In genomic region chr11:79674231-79674630, GRCm38 (mm10) we compare ENCODE assay signal across 15 mouse cellular contexts.
DNase-seq lines count a peak whose midpoint lies in the region; ATAC-seq and TF ChIP-seq lines count a peak whose summit lies in the region.
"Had no signal": no experiment of that assay in that cellular context is flagged by ENCODE, and none has a peak within 500 bp of the region (broad histone marks: within the 10 kb centered on the region; RNA-seq: fewer than 3 reads in every experiment).

No protein-coding gene starts in this region.

- no peak for ATAC-seq in embryonic facial prominence, embryonic 12.5 days (ENCODE audit: insufficient number of reproducible peaks, insufficient read depth, low FRiP score, low TSS enrichment)
- ATAC-seq in liver, embryonic 12.5 days: no peak; the same call in 1 of the 2 replicates
- ATAC-seq in erythroblast, adult 5-6 weeks (replicated peaks; ENCODE audit: low FRiP score, poor library complexity, severe bottlenecking): no peak
- ATAC-seq: intestine, postnatal 0 days had no signal

- WGBS in embryonic facial prominence, embryonic 12.5 days: 61% methylated on average over 3 of the region's 3 CpGs
- WGBS in embryonic facial prominence, embryonic 10.5 days: 70% methylated on average over 3 of the region's 3 CpGs
- WGBS in liver, adult 2 months: 25% methylated on average over 3 of the region's 3 CpGs
- 56% methylated on average over 3 of the region's 3 CpGs for WGBS in liver, embryonic 12.5 days (ENCODE audit: insufficient replicate concordance)
- 76% methylated on average over 3 of the region's 3 CpGs for WGBS in limb, embryonic 10.5 days
- WGBS in olfactory bulb, adult 2 months: 49% methylated on average over 3 of the region's 3 CpGs

- TF ChIP-seq CTCF in liver, adult 2 months (IDR thresholded peaks at IDR 0.05; ENCODE audit: low read depth, low read length): no peak
- TF ChIP-seq CTCF in olfactory bulb, adult 2 months (IDR thresholded peaks at IDR 0.05; ENCODE audit: insufficient read depth, low read depth, low read length): no peak

- no peaks in the 10 kb centered on the region for H3K36me3 ChIP-seq in embryonic facial prominence, embryonic 12.5 days
- H3K36me3 ChIP-seq in embryonic facial prominence, embryonic 10.5 days (replicated peaks): 0 out of 2 replicates have a peak, but pooled peaks cover 1% of the 10 kb centered on the region
- no peaks in the 10 kb centered on the region for H3K36me3 ChIP-seq in liver, adult 2 months (ENCODE audit: control insufficient read depth, insufficient read depth, low read length)
- no peaks in the 10 kb centered on the region for H3K36me3 ChIP-seq in liver, embryonic 12.5 days
- H3K36me3 ChIP-seq in limb, embryonic 10.5 days: no peaks in the 10 kb centered on the region
- H3K36me3 ChIP-seq: heart, embryonic 10.5 days; hindbrain, embryonic 15.5 days; neural tube, embryonic 13.5 days had no signal

- H3K27me3 ChIP-seq in embryonic facial prominence, embryonic 12.5 days: no peaks in the 10 kb centered on the region
- H3K27me3 ChIP-seq in embryonic facial prominence, embryonic 10.5 days (replicated peaks; ENCODE audit: low read depth, poor library complexity, severe bottlenecking): no peaks in the 10 kb centered on the region
- no peaks in the 10 kb centered on the region for H3K27me3 ChIP-seq in liver, adult 2 months (ENCODE audit: control insufficient read depth, insufficient read depth, low read length)
- H3K27me3 ChIP-seq in liver, embryonic 12.5 days (replicated peaks): peaks cover 14% of the 10 kb centered on the region; the same call in 1 of the 2 replicates
- no peaks in the 10 kb centered on the region for H3K27me3 ChIP-seq in limb, embryonic 10.5 days (ENCODE audit: low read depth, poor library complexity, severe bottlenecking)
- H3K27me3 ChIP-seq: hindbrain, embryonic 15.5 days; neural tube, embryonic 13.5 days had no signal

- H3K9me3 ChIP-seq in embryonic facial prominence, embryonic 12.5 days: no peaks in the 10 kb centered on the region
- no peaks in the 10 kb centered on the region for H3K9me3 ChIP-seq in embryonic facial prominence, embryonic 10.5 days
- no peaks in the 10 kb centered on the region for H3K9me3 ChIP-seq in liver, embryonic 12.5 days (replicated peaks)
- H3K9me3 ChIP-seq in limb, embryonic 10.5 days (replicated peaks): no peaks in the 10 kb centered on the region
- H3K9me3 ChIP-seq: heart, embryonic 10.5 days; hindbrain, embryonic 15.5 days; midbrain, embryonic 10.5 days; neural tube, embryonic 13.5 days had no signal

- no peak overlapping the region for H3K27ac ChIP-seq in embryonic facial prominence, embryonic 12.5 days
- H3K27ac ChIP-seq in embryonic facial prominence, embryonic 10.5 days (replicated peaks): no peak overlapping the region
- H3K27ac ChIP-seq in liver, adult 2 months (replicated peaks; ENCODE audit: insufficient read depth, low read depth, low read length): peak overlapping the region; percentile 71
- H3K27ac ChIP-seq in liver, embryonic 12.5 days: no peak overlapping the region
- H3K27ac ChIP-seq in limb, embryonic 10.5 days: peak overlapping the region; percentile 30
- H3K27ac ChIP-seq in olfactory bulb, adult 2 months (ENCODE audit: insufficient read depth, low read depth, low read length): peak overlapping the region; percentile 95
- H3K27ac ChIP-seq: heart, embryonic 10.5 days; hindbrain, embryonic 15.5 days; neural tube, embryonic 13.5 days had no signal

- 0 out of 2 replicates have a peak, but pooled peaks cover 3% of the 10 kb centered on the region for H3K79me2 ChIP-seq in liver, adult 2 months (ENCODE audit: control insufficient read depth, insufficient read depth, low read length)

- peaks cover 44% of the 10 kb centered on the region for H3K4me1 ChIP-seq in embryonic facial prominence, embryonic 12.5 days
- peaks cover 69% of the 10 kb centered on the region for H3K4me1 ChIP-seq in embryonic facial prominence, embryonic 10.5 days
- peaks cover 18% of the 10 kb centered on the region for H3K4me1 ChIP-seq in liver, adult 2 months (ENCODE audit: control insufficient read depth, insufficient read depth, low read length)
- H3K4me1 ChIP-seq in liver, embryonic 12.5 days: peaks cover 28% of the 10 kb centered on the region
- peaks cover 38% of the 10 kb centered on the region for H3K4me1 ChIP-seq in limb, embryonic 10.5 days
- peaks cover 92% of the 10 kb centered on the region for H3K4me1 ChIP-seq in olfactory bulb, adult 2 months (ENCODE audit: control insufficient read depth, insufficient read depth, low read length)

- H3K4me3 ChIP-seq in embryonic facial prominence, embryonic 12.5 days: no peak overlapping the region
- H3K4me3 ChIP-seq in embryonic facial prominence, embryonic 10.5 days: no peak overlapping the region
- no peak overlapping the region for H3K4me3 ChIP-seq in liver, adult 2 months (ENCODE audit: insufficient read depth, low read depth, low read length)
- no peak overlapping the region for H3K4me3 ChIP-seq in liver, embryonic 12.5 days
- no peak overlapping the region for H3K4me3 ChIP-seq in limb, embryonic 10.5 days
- H3K4me3 ChIP-seq in olfactory bulb, adult 2 months (ENCODE audit: insufficient read depth, low read depth, low read length): no peak overlapping the region
- H3K4me3 ChIP-seq: heart, embryonic 10.5 days; hindbrain, embryonic 15.5 days; midbrain, embryonic 10.5 days; neural tube, embryonic 13.5 days had no signal

- no peak for TF ChIP-seq POLR2A in liver, adult 2 months (IDR thresholded peaks at IDR 0.05; ENCODE audit: extremely low read depth, insufficient read depth, low read length)
- no peak for TF ChIP-seq POLR2A in olfactory bulb, adult 2 months (IDR thresholded peaks at IDR 0.05; ENCODE audit: insufficient read depth, low read depth, low read length)

- DNase-seq in embryonic facial prominence, embryonic 10.5 days (ENCODE audit: low spot score): no peak
- peak; percentile 97 for DNase-seq in liver, adult 2 months (ENCODE audit: extremely low read depth, low read depth, low spot score)
- no peak for DNase-seq in limb, embryonic 10.5 days (ENCODE audit: low spot score)
- DNase-seq in spleen, postnatal 36 days (ENCODE audit: low spot score in 2 of 2): no peak
- DNase-seq: B cell, adult 2 months; kidney, postnatal 4 days had no signal

- H3K9ac ChIP-seq in embryonic facial prominence, embryonic 12.5 days: 0 out of 2 replicates have a peak overlapping the region, but pooled peaks have one; percentile 5
- peak overlapping the region; percentile 9; the same call in 1 of the 2 replicates for H3K9ac ChIP-seq in liver, adult 2 months (ENCODE audit: low read depth, low read length)
- no peak overlapping the region for H3K9ac ChIP-seq in liver, embryonic 12.5 days
- H3K9ac ChIP-seq: hindbrain, embryonic 15.5 days; neural tube, embryonic 13.5 days had no signal

- H3K4me2 ChIP-seq in embryonic facial prominence, embryonic 12.5 days (replicated peaks): no peak overlapping the region
- H3K4me2 ChIP-seq in liver, embryonic 12.5 days: no peak overlapping the region
- H3K4me2 ChIP-seq: hindbrain, embryonic 15.5 days; neural tube, embryonic 13.5 days had no signal

Comparison
In these comparisons a context has a peak if more than half of its experiments do, and no peak if none do; other contexts are left out.
1. H3K27ac ChIP-seq: peak in liver, adult 2 months (single experiment), limb, embryonic 10.5 days (single experiment) and olfactory bulb, adult 2 months (single experiment); none in embryonic facial prominence, embryonic 12.5 days (single experiment), embryonic facial prominence, embryonic 10.5 days (single experiment) and liver, embryonic 12.5 days (single experiment).